Mouse (Mus musculus) MEL (cell line): ENCODE measurements around the gene Vdac1. TPM values are rescaled to one million over a fixed set of nuclear protein-coding genes. Genes with fewer than 3 reads are reported as not detected.

Source experiments
- DNase-seq: peaks from one replicate; pipeline ENCODE4 v3.0.0; 2011; ENCODE audit warnings: low read depth, low spot score
- H3K27ac ChIP-seq: 2 replicates; pipeline ENCODE4 v1.5.1; 2012; ENCODE audit warnings: low read depth, mild to moderate bottlenecking, control low read depth, low read length, moderate library complexity; ENCODE audit not compliant: control insufficient read depth
- H3K27me3 ChIP-seq, 2 experiments: fragments of 150-350 bp in 1 of 2; sonication (generic) in 1 of 2; 2 replicates each; pipeline ENCODE4 v1.6.1; 2012; ENCODE audit warnings: low read length in 2 of 2, mild to moderate bottlenecking in 2 of 2, improper control_type of control experiment in 1 of 2, moderate library complexity in 1 of 2; ENCODE audit not compliant: insufficient read depth in 2 of 2, control insufficient read depth in 1 of 2
- H3K36me3 ChIP-seq, 2 experiments: 2 replicates each; pipeline ENCODE4 v1.6.1; 2012 to 2014; ENCODE audit warnings: low read length in 2 of 2, improper control_type of control experiment in 1 of 2, inconsistent platforms in 1 of 2, mild to moderate bottlenecking in 1 of 2; ENCODE audit not compliant: insufficient read depth in 2 of 2, control insufficient read depth in 1 of 2
- H3K4me1 ChIP-seq, 2 experiments: fragments of 150-350 bp in 1 of 2; sonication (generic) in 1 of 2; 2 replicates each; pipeline ENCODE4 v1.6.1; 2012; ENCODE audit warnings: low read length in 2 of 2, improper control_type of control experiment in 1 of 2, mild to moderate bottlenecking in 1 of 2; ENCODE audit not compliant: insufficient read depth in 2 of 2, control insufficient read depth in 1 of 2
- H3K4me3 ChIP-seq, 2 experiments: fragments of 150-350 bp in 1 of 2; sonication (generic) in 1 of 2; 2 replicates each; pipeline ENCODE4 v1.5.1; 2012; ENCODE audit warnings: low read depth in 2 of 2, low read length in 2 of 2, mild to moderate bottlenecking in 2 of 2, moderate library complexity in 2 of 2, control low read depth in 1 of 2, improper control_type of control experiment in 1 of 2; ENCODE audit not compliant: control insufficient read depth in 1 of 2, insufficient read depth in 1 of 2
- H3K79me2 ChIP-seq: 2 replicates; pipeline ENCODE4 v1.6.1; 2012; ENCODE audit warnings: mild to moderate bottlenecking, low read length, moderate library complexity; ENCODE audit not compliant: control insufficient read depth, poor library complexity, insufficient read depth
- H3K9ac ChIP-seq: 2 replicates; pipeline ENCODE4 v1.6.1; 2012; ENCODE audit warnings: low read depth, mild to moderate bottlenecking, control low read depth, low read length, moderate library complexity; ENCODE audit not compliant: control insufficient read depth, poor library complexity, severe bottlenecking
- H3K9me3 ChIP-seq: fragments of 150-350 bp; sonication (generic); replicated peaks from 2 replicates; pipeline ENCODE4 v1.6.1; 2012; ENCODE audit warnings: mild to moderate bottlenecking, low read length, improper control_type of control experiment, moderate library complexity; ENCODE audit not compliant: insufficient read depth
- CHD2 ChIP-seq: IDR thresholded peaks from 2 replicates; pipeline ENCODE4 v1.6.1; 2011; ENCODE audit warnings: low read length, improper control_type of control experiment
- ELF1 ChIP-seq: IDR thresholded peaks from 2 replicates; pipeline ENCODE4 v1.6.1; 2014; ENCODE audit warnings: low read depth, mild to moderate bottlenecking, inconsistent platforms, low read length, improper control_type of control experiment, moderate library complexity
- ETS1 ChIP-seq: IDR thresholded peaks from 2 replicates; pipeline ENCODE4 v1.6.1; 2012; ENCODE audit warnings: low read depth, mild to moderate bottlenecking, inconsistent platforms, low read length, improper control_type of control experiment, moderate library complexity
- JUND ChIP-seq: IDR thresholded peaks from 2 replicates; pipeline ENCODE4 v1.6.1; 2011; ENCODE audit warnings: low read depth, mild to moderate bottlenecking, improper control_type of control experiment, low read length
- KAT2A ChIP-seq: conservative IDR thresholded peaks from 2 replicates; pipeline ENCODE4 v1.6.1; 2012; ENCODE audit warnings: low read depth, low read length, improper control_type of control experiment, inconsistent platforms
- MAFK ChIP-seq: IDR thresholded peaks from 2 replicates; pipeline ENCODE4 v1.6.1; 2011; ENCODE audit warnings: low read depth, mild to moderate bottlenecking, low read length, improper control_type of control experiment, borderline replicate concordance
- MAX ChIP-seq: IDR thresholded peaks from 2 replicates; pipeline ENCODE4 v1.6.1; 2011; ENCODE audit warnings: low read length, improper control_type of control experiment
- MAZ ChIP-seq: IDR thresholded peaks from 2 replicates; pipeline ENCODE4 v1.6.1; 2012; ENCODE audit warnings: low read depth, mild to moderate bottlenecking, inconsistent platforms, low read length, improper control_type of control experiment
- MEF2A ChIP-seq: IDR thresholded peaks from 2 replicates; pipeline ENCODE4 v1.6.1; 2014; ENCODE audit warnings: low read depth, mild to moderate bottlenecking, inconsistent platforms, low read length, improper control_type of control experiment; ENCODE audit not compliant: poor library complexity, insufficient replicate concordance, severe bottlenecking; ENCODE audit errors: extremely low read depth
- MYC ChIP-seq: IDR thresholded peaks from 2 replicates; pipeline ENCODE4 v1.6.1; 2011; ENCODE audit warnings: low read depth, mild to moderate bottlenecking, low read length, improper control_type of control experiment, moderate library complexity
- NRF1 ChIP-seq: IDR thresholded peaks from 2 replicates; pipeline ENCODE4 v1.6.1; 2014; ENCODE audit warnings: low read depth, mild to moderate bottlenecking, inconsistent platforms, low read length, improper control_type of control experiment, moderate library complexity; ENCODE audit not compliant: poor library complexity, insufficient read depth, severe bottlenecking
- POLR2A ChIP-seq, 2 experiments: IDR thresholded peaks; 2 replicates each; pipeline ENCODE4 v1.6.1; 2011 to 2012; ENCODE audit warnings: low read length in 2 of 2, mild to moderate bottlenecking in 2 of 2, control low read depth in 1 of 2, improper control_type of control experiment in 1 of 2, low read depth in 1 of 2, moderate library complexity in 1 of 2; ENCODE audit not compliant: control insufficient read depth in 1 of 2, insufficient read depth in 1 of 2, poor library complexity in 1 of 2
- POLR2AphosphoS2 ChIP-seq: IDR thresholded peaks from 2 replicates; pipeline ENCODE4 v1.6.1; 2011; ENCODE audit warnings: low read length, improper control_type of control experiment
- POLR2AphosphoS5 ChIP-seq: IDR thresholded peaks from 2 replicates; pipeline ENCODE4 v1.6.1; 2012; ENCODE audit warnings: low read depth, borderline replicate concordance, mild to moderate bottlenecking, inconsistent platforms, low read length, moderate library complexity, mixed read lengths
- RAD21 ChIP-seq: IDR thresholded peaks from 2 replicates; pipeline ENCODE4 v1.6.1; 2011; ENCODE audit warnings: mild to moderate bottlenecking, low read depth, low read length, improper control_type of control experiment
- RCOR1 ChIP-seq: IDR thresholded peaks from 2 replicates; pipeline ENCODE4 v1.6.1; 2012; ENCODE audit warnings: low read depth, mild to moderate bottlenecking, inconsistent platforms, low read length, improper control_type of control experiment
- TAL1 ChIP-seq: IDR thresholded peaks from 2 replicates; pipeline ENCODE4 v1.6.1; 2012; ENCODE audit warnings: mild to moderate bottlenecking, inconsistent platforms, low read length, moderate library complexity, mixed read lengths
- TBP ChIP-seq: IDR thresholded peaks from 2 replicates; pipeline ENCODE4 v1.8.0; 2011; ENCODE audit warnings: low read depth, low read length, improper control_type of control experiment
- ZKSCAN1 ChIP-seq: IDR thresholded peaks from 2 replicates; pipeline ENCODE4 v1.6.1; 2012; ENCODE audit warnings: low read depth, mild to moderate bottlenecking, inconsistent platforms, low read length, improper control_type of control experiment, moderate library complexity
- ZMIZ1 ChIP-seq: IDR thresholded peaks from 2 replicates; pipeline ENCODE4 v1.6.1; 2012; ENCODE audit warnings: low read depth, mild to moderate bottlenecking, inconsistent platforms, low read length, improper control_type of control experiment, moderate library complexity
- polyA plus RNA-seq, 2 experiments: library from polyadenylated mRNA; stranded (reverse) in 1 of 2; unstranded in 1 of 2; fragments of >175 nt in 1 of 2; fragments of >200 nt in 1 of 2; gene quantifications; 2 replicates each; pipeline versions ENCODE4 v1.2.1 to v1.2.4; 2012; ENCODE audit warnings: low replicate concordance in 2 of 2, low read depth in 1 of 2; ENCODE audit not compliant: insufficient read length in 2 of 2, insufficient read depth in 1 of 2, missing spikeins in 1 of 2
- total RNA-seq: library from RNA; depleted of rRNA; stranded (reverse); fragments of 300-350 nt; gene quantifications from 2 replicates; pipeline ENCODE4 v1.2.3, GENCODE M21; 2012

Gene Vdac1
- total and polyA plus RNA-seq, 3 experiments = 257 to 389 (median 381) TPM

- H3K79me2 ChIP-seq = no peaks in the 10 kb centered on the region
- no peak for DNase-seq
- no peak for TF ChIP-seq POLR2AphosphoS5
- no peak for TF ChIP-seq MYC
- no peak for TF ChIP-seq CHD2
- TF ChIP-seq RCOR1 = no peak
- TF ChIP-seq NRF1 = no peak
- TF ChIP-seq TAL1 = no peak
- no peaks in the 10 kb centered on the region for H3K4me1 ChIP-seq
- no peaks in the 10 kb centered on the region for H3K9me3 ChIP-seq
- peaks cover 11 to 12% of the 10 kb centered on the region in 2 experiments for H3K27me3 ChIP-seq
- H3K27ac ChIP-seq = no peak overlapping the region
- H3K4me3 ChIP-seq = no peak overlapping the region
- H3K9ac ChIP-seq = no peak overlapping the region
- no peaks in the 10 kb centered on the region for H3K36me3 ChIP-seq
Observed at GRCm38 (mm10) chr11:52318445-52318844, 42.2 kb upstream of the Vdac1 start.

- Histone ChIP-seq H3K9me3 (no peaks in the 10 kb centered on the region), H3K79me2 (no peaks in the 10 kb centered on the region), H3K9ac (no peak overlapping the region), H3K4me3 (no peak overlapping the region), H3K27ac (no peak overlapping the region), H3K27me3 (peaks cover 5 to 6% of the 10 kb centered on the region in 2 experiments), H3K36me3 (no peaks in the 10 kb centered on the region), H3K4me1 (no peaks in the 10 kb centered on the region)
- no peak for DNase-seq
- TF ChIP-seq MAZ = no peak
- TF ChIP-seq RAD21 = no peak
- TF ChIP-seq ELF1 = no peak
- TF ChIP-seq MAFK = no peak
- no peak for TF ChIP-seq CHD2
- no peak for TF ChIP-seq ZKSCAN1
- TF ChIP-seq MEF2A = no peak
- no peak for TF ChIP-seq TBP
- no peak for TF ChIP-seq POLR2A (IDR thresholded peaks at IDR 0.05; ENCODE audit: control insufficient read depth in 1 of 2, insufficient read depth in 1 of 2, low read depth in 1 of 2, low read length in 2 of 2, poor library complexity in 1 of 2)
- TF ChIP-seq MYC = no peak
- TF ChIP-seq POLR2AphosphoS2 = no peak
- no peak for TF ChIP-seq ZMIZ1
- TF ChIP-seq POLR2AphosphoS5 = no peak
- TF ChIP-seq KAT2A = no peak
- no peak for TF ChIP-seq ETS1
- no peak for TF ChIP-seq MAX
- TF ChIP-seq JUND = no peak
Observed at GRCm38 (mm10) chr11:52319664-52320063, 41.0 kb upstream of the Vdac1 start.
